Mouse (Mus musculus): ENCODE results near the gene Dbx1. TPM values are rescaled to one million over a fixed set of nuclear protein-coding genes. Genes with fewer than 3 reads are reported as not detected.

The Dbx1 gene
- 28.6 and 35.3 TPM in 2 replicates for polyA plus RNA-seq (2016; fragmentation: Nextera tagmentation; extraction: Ambion mirVana)

- Histone ChIP-seq H3K9ac (peak within 1 kb of the TSS; percentile 25; the same call in 1 of the 2 replicates), H3K9me3 (no peaks in the 10 kb centered on the region), H3K27me3 (peaks cover 93% of the 10 kb centered on the region), H3K36me3 (replicated peaks) (no peaks in the 10 kb centered on the region), H3K4me1 (peaks cover 92% of the 10 kb centered on the region), H3K27ac (no peak within 1 kb of the TSS; the same call in 1 of the 2 replicates), H3K4me2 (peak within 1 kb of the TSS; percentile 54), H3K4me3 (replicated peaks) (peak within 1 kb of the TSS; percentile 34)
- 0% methylated on average over 32 of the region's 33 CpGs for WGBS
- peak; percentile 63 for ATAC-seq (ENCODE audit: low FRiP score)
Observed at GRCm38 (mm10) chr7:49636491-49637115, at the start of gene Dbx1. Gene Dbx1, minus strand, starts transcription at chr7:49636849.

GRCm38 (mm10) chr7:49678826-49679377 is 42.3 kb upstream of the Dbx1 start:
- H3K4me1 ChIP-seq: peaks cover 23% of the 10 kb centered on the region
- ATAC-seq (ENCODE audit: low FRiP score): no peak
- H3K9ac ChIP-seq: no peak overlapping the region
- peaks cover 86% of the 10 kb centered on the region for H3K27me3 ChIP-seq
- H3K4me2 ChIP-seq: no peak overlapping the region
- no peak overlapping the region for H3K27ac ChIP-seq
- no peaks in the 10 kb centered on the region for H3K9me3 ChIP-seq
- H3K4me3 ChIP-seq (replicated peaks): no peak overlapping the region
- WGBS: 6% methylated on average over 9 of the region's 9 CpGs
- H3K36me3 ChIP-seq (replicated peaks): no peaks in the 10 kb centered on the region

- H3K9me3 ChIP-seq: no peaks in the 10 kb centered on the region
- H3K27me3 ChIP-seq: peaks cover 85% of the 10 kb centered on the region
- no peak overlapping the region for H3K4me3 ChIP-seq (replicated peaks)
- no peak overlapping the region for H3K9ac ChIP-seq
- peaks cover 23% of the 10 kb centered on the region for H3K4me1 ChIP-seq
- under 1% methylated on average over 22 of the region's 22 CpGs for WGBS
- no peak overlapping the region for H3K4me2 ChIP-seq
- H3K27ac ChIP-seq: no peak overlapping the region
- no peak for ATAC-seq (ENCODE audit: low FRiP score)
- H3K36me3 ChIP-seq (replicated peaks): no peaks in the 10 kb centered on the region
Observed at GRCm38 (mm10) chr7:49678100-49678825, 41.6 kb upstream of the Dbx1 start.

GRCm38 (mm10) chr7:49677166-49677565 is 40.5 kb upstream of the Dbx1 start:
- Histone ChIP-seq H3K4me2 (peak overlapping the region; percentile 22), H3K4me3 (replicated peaks) (no peak overlapping the region), H3K9ac (no peak overlapping the region), H3K36me3 (replicated peaks) (no peaks in the 10 kb centered on the region), H3K9me3 (no peaks in the 10 kb centered on the region), H3K27me3 (peaks cover 76% of the 10 kb centered on the region), H3K27ac (no peak overlapping the region), H3K4me1 (peaks cover 23% of the 10 kb centered on the region)
- peak; percentile 63; the same call in 1 of the 2 replicates for ATAC-seq (ENCODE audit: low FRiP score)
- WGBS: under 1% methylated on average over 9 of the region's 9 CpGs

GRCm38 (mm10) chr7:49676627-49677026 is 40.0 kb upstream of the Dbx1 start:
- Histone ChIP-seq H3K4me3 (replicated peaks) (no peak overlapping the region), H3K27me3 (peaks cover 73% of the 10 kb centered on the region), H3K4me1 (peaks cover 23% of the 10 kb centered on the region), H3K4me2 (no peak overlapping the region), H3K36me3 (replicated peaks) (no peaks in the 10 kb centered on the region), H3K9me3 (no peaks in the 10 kb centered on the region), H3K27ac (no peak overlapping the region), H3K9ac (no peak overlapping the region)
- 13% methylated on average over 5 of the region's 5 CpGs for WGBS
- no peak for ATAC-seq (ENCODE audit: low FRiP score)

GRCm38 (mm10) chr7:49668260-49668857 is 31.7 kb upstream of the Dbx1 start:
- 83% methylated on average over 13 of the region's 13 CpGs for WGBS
- no peaks in the 10 kb centered on the region for H3K9me3 ChIP-seq
- no peak overlapping the region for H3K9ac ChIP-seq
- no peaks in the 10 kb centered on the region for H3K36me3 ChIP-seq (replicated peaks)
- no peak for ATAC-seq (ENCODE audit: low FRiP score)
- H3K27ac ChIP-seq: no peak overlapping the region
- peaks cover 58% of the 10 kb centered on the region for H3K27me3 ChIP-seq
- no peak overlapping the region for H3K4me2 ChIP-seq
- no peak overlapping the region for H3K4me3 ChIP-seq (replicated peaks)
- no peaks in the 10 kb centered on the region; the same call in 1 of the 2 replicates for H3K4me1 ChIP-seq

GRCm38 (mm10) chr7:49663575-49663974 is 26.9 kb upstream of the Dbx1 start:
- Histone ChIP-seq H3K27ac (no peak overlapping the region), H3K36me3 (replicated peaks) (no peaks in the 10 kb centered on the region), H3K4me2 (no peak overlapping the region), H3K9me3 (no peaks in the 10 kb centered on the region), H3K9ac (no peak overlapping the region), H3K4me3 (replicated peaks) (no peak overlapping the region), H3K4me1 (peaks cover 13% of the 10 kb centered on the region), H3K27me3 (peaks cover 76% of the 10 kb centered on the region)
- no peak for ATAC-seq (ENCODE audit: low FRiP score)
- WGBS: 83% methylated on average over 3 of the region's 3 CpGs

- Histone ChIP-seq H3K27ac (no peak overlapping the region), H3K36me3 (replicated peaks) (no peaks in the 10 kb centered on the region), H3K4me1 (peaks cover 13% of the 10 kb centered on the region), H3K9me3 (no peaks in the 10 kb centered on the region), H3K4me3 (replicated peaks) (no peak overlapping the region), H3K27me3 (peaks cover 80% of the 10 kb centered on the region), H3K9ac (no peak overlapping the region), H3K4me2 (peak overlapping the region; percentile 38; the same call in 1 of the 2 replicates)
- WGBS: 7% methylated on average over 7 of the region's 7 CpGs
- ATAC-seq (ENCODE audit: low FRiP score): no peak
Observed at GRCm38 (mm10) chr7:49662492-49663026, 25.9 kb upstream of the Dbx1 start.

- Histone ChIP-seq H3K9ac (no peak overlapping the region), H3K9me3 (no peaks in the 10 kb centered on the region), H3K4me3 (replicated peaks) (peak overlapping the region; percentile 21; the same call in 1 of the 2 replicates), H3K4me2 (peak overlapping the region; percentile 38), H3K27me3 (peaks cover 80% of the 10 kb centered on the region), H3K4me1 (peaks cover 13% of the 10 kb centered on the region), H3K27ac (no peak overlapping the region), H3K36me3 (replicated peaks) (no peaks in the 10 kb centered on the region)
- ATAC-seq (ENCODE audit: low FRiP score): 0 out of 2 replicates have a peak, but pooled peaks have one; percentile 46
- WGBS: under 1% methylated on average over 24 of the region's 24 CpGs
Observed at GRCm38 (mm10) chr7:49661811-49662491, 25.3 kb upstream of the Dbx1 start.

- WGBS: 2% methylated on average over 3 of the region's 3 CpGs
- peaks cover 61% of the 10 kb centered on the region for H3K4me1 ChIP-seq
- H3K4me2 ChIP-seq: no peak overlapping the region
- H3K9ac ChIP-seq: no peak overlapping the region
- no peak overlapping the region for H3K4me3 ChIP-seq (replicated peaks)
- 0 out of 2 replicates have a peak overlapping the region, but pooled peaks have one; percentile 25 for H3K27ac ChIP-seq
- H3K36me3 ChIP-seq (replicated peaks): no peaks in the 10 kb centered on the region
- H3K27me3 ChIP-seq: peaks cover 97% of the 10 kb centered on the region
- H3K9me3 ChIP-seq: no peaks in the 10 kb centered on the region
- peak; percentile 55; the same call in 1 of the 2 replicates for ATAC-seq (ENCODE audit: low FRiP score)
Observed at GRCm38 (mm10) chr7:49640709-49641305, 4.2 kb upstream of the Dbx1 start.

All from forebrain, embryonic 12.5 days (tissue).